Mouse (Mus musculus) olfactory bulb, adult 2 months (tissue): ENCODE results near the gene Lrrc8c. TPM values are rescaled to one million over a fixed set of nuclear protein-coding genes. Genes with fewer than 3 reads are reported as not detected.

Experiments
- H3K27ac ChIP-seq: fragments of 200-500 bp; 2 replicates; pipeline ENCODE4 v1.5.1; 2012; ENCODE audit warnings: low read depth, low read length; ENCODE audit not compliant: insufficient read depth
- H3K4me1 ChIP-seq: fragments of 200-500 bp; 2 replicates; pipeline ENCODE4 v1.6.1; 2012; ENCODE audit warnings: low read length; ENCODE audit not compliant: control insufficient read depth, insufficient read depth
- H3K4me3 ChIP-seq: fragments of 200-500 bp; 2 replicates; pipeline ENCODE4 v1.5.1; 2012; ENCODE audit warnings: mild to moderate bottlenecking, low read depth, low read length, moderate library complexity; ENCODE audit not compliant: insufficient read depth
- CTCF ChIP-seq: fragments of 200-500 bp; IDR thresholded peaks from 2 replicates; pipeline ENCODE4 v1.5.1; 2012; ENCODE audit warnings: low read depth, mild to moderate bottlenecking, low read length, moderate library complexity; ENCODE audit not compliant: insufficient read depth
- POLR2A ChIP-seq: fragments of 200-500 bp; IDR thresholded peaks from 2 replicates; pipeline ENCODE4 v1.6.1; 2012; ENCODE audit warnings: mild to moderate bottlenecking, low read depth, low read length, moderate library complexity; ENCODE audit not compliant: insufficient read depth
- WGBS: fragments of 180-500 bp; shearing (Covaris S2); methylation state at CpG from one replicate; pipeline ENCODE4 v1.1.7; 2018; 5-methylcytosine and 5-hydroxymethylcytosine counted together
- polyA plus RNA-seq: library from polyadenylated mRNA; stranded (reverse); fragments of >200 nt; gene quantifications from 2 replicates; pipeline ENCODE4 v1.2.4, GENCODE M21; 2012; ENCODE audit warnings: low replicate concordance; ENCODE audit not compliant: missing spikeins, insufficient read depth, insufficient read length

The Lrrc8c gene
- polyA plus RNA-seq, 1 experiment, result not detected

DNA sequence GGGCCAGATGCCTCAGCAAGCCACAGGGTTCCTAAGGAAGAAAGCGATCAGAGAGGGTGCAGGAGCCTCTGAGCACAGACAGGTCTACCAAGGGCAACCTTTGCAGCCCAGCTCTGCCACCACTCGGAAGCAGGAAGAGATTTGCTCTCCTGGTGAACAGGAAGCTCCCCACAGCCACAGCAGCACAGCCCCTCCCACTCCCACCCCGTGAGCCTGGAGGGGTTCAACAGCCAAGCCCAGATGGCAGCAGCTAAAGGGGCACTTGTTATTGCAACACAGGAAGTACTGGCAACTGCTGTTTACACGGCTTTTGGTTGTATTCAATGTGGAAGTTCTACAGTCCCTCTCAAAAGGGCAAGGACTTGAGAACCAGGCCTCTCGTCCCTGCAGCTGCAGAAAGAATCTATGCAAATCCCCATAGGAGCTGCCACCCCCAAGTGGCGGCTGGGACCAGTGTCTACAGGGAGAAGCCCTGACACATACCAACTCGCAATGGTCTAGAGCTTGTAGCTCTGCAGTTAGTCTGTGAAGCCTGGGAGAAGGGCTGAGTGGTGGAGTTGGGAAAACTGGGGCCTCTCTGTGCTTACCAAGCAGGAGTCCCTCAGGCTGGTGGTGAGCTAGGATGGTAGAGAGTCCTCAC, 129.6 kb downstream of the Lrrc8c start:
- TF ChIP-seq POLR2A, result no peak
- no peak for TF ChIP-seq CTCF
- Histone ChIP-seq H3K4me1 (peaks cover 14% of the 10 kb centered on the region), H3K27ac (no peak overlapping the region; the same call in 1 of the 2 replicates), H3K4me3 (no peak overlapping the region)
- 43% methylated on average over 7 of the region's 7 CpGs for WGBS

DNA sequence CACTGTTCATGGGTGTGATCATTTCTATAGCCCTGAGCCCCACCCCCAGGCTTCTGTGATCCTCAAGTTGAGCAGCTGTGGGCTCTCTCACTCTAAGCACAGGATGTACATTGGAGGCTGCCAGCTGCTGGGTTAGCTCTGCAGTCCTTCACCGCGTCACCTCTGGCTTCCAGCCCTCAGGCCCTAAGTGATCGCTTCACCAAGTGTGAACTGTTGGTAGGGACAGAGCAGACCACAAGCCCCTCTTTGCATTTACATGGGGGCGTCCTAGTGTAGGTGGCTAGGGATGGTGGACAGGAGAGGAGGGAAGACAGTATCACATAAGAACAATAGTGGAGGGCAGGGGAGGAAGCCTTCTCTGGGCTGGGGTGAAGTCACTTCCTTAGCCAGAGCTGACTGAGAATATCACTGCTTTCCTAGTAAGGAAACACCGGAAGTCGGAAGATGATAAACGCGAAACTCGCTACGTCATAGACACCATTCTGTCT, 130.4 kb downstream of the Lrrc8c start:
- Histone ChIP-seq H3K27ac (no peak overlapping the region; the same call in 1 of the 2 replicates), H3K4me1 (peaks cover 17% of the 10 kb centered on the region), H3K4me3 (no peak overlapping the region)
- WGBS, result 93% methylated on average over 10 of the region's 10 CpGs
- TF ChIP-seq POLR2A (no peak), CTCF (no peak)

DNA sequence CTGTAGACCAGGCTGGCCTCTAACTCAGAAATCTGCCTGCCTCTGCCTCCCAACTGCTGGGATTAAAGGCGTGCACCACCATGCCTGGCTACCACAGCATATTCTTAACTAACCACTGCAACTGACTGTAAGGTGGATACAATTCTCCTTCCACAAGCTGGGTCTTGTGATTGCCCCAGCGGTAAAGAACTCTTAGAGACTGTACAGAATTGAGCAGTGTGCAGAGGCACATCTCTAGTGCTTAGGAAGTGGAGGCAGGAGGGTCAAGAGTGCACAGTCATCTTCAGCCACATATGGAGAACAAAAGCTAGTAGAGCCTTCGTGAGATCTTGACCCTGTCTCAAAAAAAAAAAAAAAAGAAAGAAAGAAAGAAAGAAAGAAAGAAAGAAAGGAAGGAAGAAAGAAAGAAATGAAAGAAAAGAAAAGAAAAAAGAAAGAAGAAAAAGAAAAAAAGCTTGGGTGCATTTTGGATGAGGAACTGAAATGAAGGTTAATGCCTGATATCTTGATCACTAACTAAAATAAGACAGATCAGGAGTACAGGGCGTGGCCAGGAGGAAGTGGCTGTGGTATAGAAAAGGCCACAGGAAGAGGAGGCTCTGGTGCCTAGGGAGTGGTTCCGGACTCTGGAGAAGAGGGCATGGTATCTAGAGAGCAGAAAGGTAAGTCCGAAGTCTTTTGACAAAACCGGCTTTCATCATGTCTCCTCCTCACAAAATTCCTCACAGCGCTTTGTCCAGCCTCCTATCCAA, 131.7 kb downstream of the Lrrc8c start:
- Histone ChIP-seq H3K4me3 (no peak overlapping the region), H3K27ac (no peak overlapping the region), H3K4me1 (peaks cover 15% of the 10 kb centered on the region)
- 87% methylated on average over 8 of the region's 8 CpGs for WGBS
- TF ChIP-seq CTCF (no peak), POLR2A (no peak)

DNA sequence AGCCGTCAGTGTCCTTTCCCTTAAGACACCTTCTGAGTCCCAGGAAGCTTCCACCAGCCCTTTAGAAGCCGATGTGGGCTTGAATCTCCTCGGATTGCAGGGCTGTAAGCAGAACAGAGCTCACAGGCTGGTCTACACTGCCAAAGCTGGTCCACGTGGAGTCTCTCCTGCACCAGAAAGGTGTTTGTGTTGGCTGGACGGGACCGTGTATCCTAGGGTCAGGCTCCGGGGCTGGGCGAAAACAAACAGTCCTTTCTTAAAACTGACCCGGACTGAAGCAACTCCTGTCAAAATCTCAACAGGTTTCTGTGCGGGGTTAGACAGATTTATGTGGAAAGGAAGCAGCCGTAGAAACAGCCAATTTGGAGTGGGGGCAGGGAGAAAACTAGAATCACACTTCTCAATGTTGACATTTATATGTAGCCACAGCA, 132.4 kb downstream of the Lrrc8c start:
- TF ChIP-seq POLR2A (no peak), CTCF (no peak)
- Histone ChIP-seq H3K4me3 (no peak overlapping the region), H3K4me1 (peaks cover 15% of the 10 kb centered on the region), H3K27ac (no peak overlapping the region)
- WGBS, result 81% methylated on average over 11 of the region's 11 CpGs

DNA sequence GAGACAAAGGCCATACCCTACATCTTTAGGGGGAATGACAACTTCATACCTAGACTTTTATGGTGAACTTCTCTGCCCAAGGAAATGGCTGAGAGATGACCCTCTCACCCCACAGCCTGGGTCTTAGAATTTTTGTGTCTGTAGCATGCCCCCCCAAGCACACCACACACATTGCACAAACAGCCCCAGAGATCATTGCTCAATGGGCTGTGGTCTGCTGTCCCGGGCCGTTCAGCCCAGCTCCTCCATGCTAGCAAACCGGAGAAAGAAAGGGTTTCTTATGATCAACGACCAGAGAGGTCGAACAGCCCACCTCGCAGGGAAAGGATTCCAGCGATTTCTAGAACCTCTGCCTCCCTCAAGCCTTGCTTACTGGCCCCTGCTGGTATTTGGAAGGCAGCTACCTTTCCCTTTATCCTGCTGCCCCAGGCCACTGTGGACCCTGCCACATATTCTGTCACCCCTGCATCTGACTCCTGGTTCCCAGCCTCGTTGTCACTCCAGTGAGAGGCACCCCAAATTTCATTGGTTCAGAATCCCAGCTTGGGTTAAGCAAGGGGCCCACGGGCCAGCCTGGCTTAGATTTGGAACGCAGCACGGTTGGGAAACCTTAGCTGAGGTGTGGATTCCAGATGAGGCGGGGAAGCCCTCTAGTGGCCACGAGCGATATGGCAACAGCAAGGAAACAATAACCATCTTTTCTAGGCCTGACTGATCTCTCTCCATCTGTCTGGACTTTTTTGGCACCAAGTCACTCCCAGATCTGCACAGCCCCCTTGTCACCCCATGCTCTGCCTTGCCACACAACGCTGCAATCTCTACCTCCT, 135.3 kb downstream of the Lrrc8c start:
- Histone ChIP-seq H3K4me3 (no peak overlapping the region), H3K27ac (no peak overlapping the region), H3K4me1 (0 out of 2 replicates have a peak, but pooled peaks cover 6% of the 10 kb centered on the region)
- WGBS, result 25% methylated on average over 15 of the region's 15 CpGs
- TF ChIP-seq CTCF, result peak; percentile 69
- no peak for TF ChIP-seq POLR2A

DNA sequence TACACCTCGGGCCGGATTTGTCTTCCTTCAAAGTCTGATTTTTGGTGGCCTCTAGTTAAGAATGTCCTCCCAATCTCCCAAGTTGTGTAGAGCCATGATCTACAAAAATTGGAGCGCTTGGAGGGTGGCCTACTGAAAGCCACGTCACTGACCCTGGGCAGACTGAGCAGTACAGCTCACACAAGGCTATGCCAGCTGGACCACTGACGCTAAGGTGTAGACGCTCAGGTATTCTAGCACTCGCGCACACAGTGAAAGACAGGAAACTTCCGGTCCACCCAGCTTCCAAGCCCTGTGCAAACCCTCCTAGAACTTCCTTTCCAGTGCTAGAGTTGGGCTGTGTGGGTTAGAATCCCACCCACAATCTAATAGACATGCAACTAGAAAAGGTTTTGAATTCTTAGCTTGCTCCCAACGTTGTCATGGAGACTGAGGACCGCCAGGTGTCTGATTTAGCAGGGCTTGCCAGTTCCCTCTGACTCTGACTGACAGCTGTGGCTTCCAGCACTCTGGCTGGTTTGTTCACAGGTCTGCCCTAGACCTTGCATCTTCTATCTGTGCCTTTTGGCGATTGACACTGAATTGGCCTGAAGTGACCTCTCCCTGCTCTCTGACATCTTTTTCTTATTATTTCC, 136.0 kb downstream of the Lrrc8c start:
- TF ChIP-seq CTCF, result no peak
- TF ChIP-seq POLR2A, result no peak
- H3K4me3 ChIP-seq, result no peak overlapping the region
- H3K27ac ChIP-seq, result no peak overlapping the region
- H3K4me1 ChIP-seq, result 0 out of 2 replicates have a peak, but pooled peaks cover 4% of the 10 kb centered on the region
- 69% methylated on average over 12 of the region's 12 CpGs for WGBS

DNA sequence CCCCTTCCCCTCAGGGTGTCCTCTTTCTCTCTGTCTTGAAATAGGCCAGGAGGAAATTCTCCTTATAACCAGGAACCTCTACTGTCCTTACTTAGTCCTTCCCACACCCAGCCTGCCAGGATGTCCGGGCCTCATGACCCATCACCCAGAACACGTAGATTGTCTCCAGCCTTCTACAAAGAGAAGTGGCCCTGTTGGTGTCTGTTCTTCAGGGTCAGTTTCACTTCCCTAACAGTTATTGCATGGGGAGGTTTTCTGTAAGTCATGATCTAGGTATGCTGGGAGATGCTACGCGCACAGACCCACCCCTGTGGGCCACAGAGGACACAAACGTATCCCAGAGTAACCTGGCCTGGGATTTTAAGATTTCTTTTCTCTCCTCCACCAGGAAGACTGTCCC, 142.7 kb downstream of the Lrrc8c start:
- H3K4me3 ChIP-seq, result no peak overlapping the region
- TF ChIP-seq CTCF, result no peak
- TF ChIP-seq POLR2A, result no peak
- no peak overlapping the region for H3K27ac ChIP-seq
- H3K4me1 ChIP-seq, result no peaks in the 10 kb centered on the region
- 96% methylated on average over 5 of the region's 5 CpGs for WGBS

Other genes with a start within 250 kb of the Lrrc8c start
- not detected in 2 replicates for gene Gm43302, start 225.7 kb upstream of the Lrrc8c start, polyA plus RNA-seq
- gene Gbp6, start 225.7 kb upstream of the Lrrc8c start, polyA plus RNA-seq, result not detected in 2 replicates
- gene Lrrc8b, start 103.6 kb upstream of the Lrrc8c start, polyA plus RNA-seq, result not detected in 2 replicates
- not detected in 2 replicates for gene Lrrc8d, start 180.6 kb downstream of the Lrrc8c start, polyA plus RNA-seq